Mouse (Mus musculus) midbrain, embryonic 13.5 days (tissue): ENCODE measurements around the gene Dus2. TPM values are rescaled to one million over a fixed set of nuclear protein-coding genes. Genes with fewer than 3 reads are reported as not detected.

Experiments used
- ATAC-seq: fragments of 200-750 bp; cut with Nextera tagmentation; 2 replicates; pipeline ENCODE4 v1.8.0; 2017; ENCODE audit warnings: mild to moderate bottlenecking, moderate TSS enrichment, moderate library complexity
- H3K27ac ChIP-seq: fragments of 300-500 bp; sonication (generic); 2 replicates; pipeline ENCODE4 v1.5.1; 2015; ENCODE audit warnings: inconsistent platforms, mild to moderate bottlenecking, moderate library complexity
- H3K27me3 ChIP-seq: fragments of 300-500 bp; sonication (generic); 2 replicates; pipeline ENCODE4 v1.6.1; 2015; ENCODE audit warnings: mild to moderate bottlenecking, inconsistent platforms
- H3K36me3 ChIP-seq: fragments of 300-500 bp; sonication (generic); 2 replicates; pipeline ENCODE4 v1.6.1; 2015; ENCODE audit warnings: mild to moderate bottlenecking, inconsistent platforms
- H3K4me1 ChIP-seq: fragments of 300-500 bp; sonication (generic); replicated peaks from 2 replicates; pipeline ENCODE4 v1.6.1; 2015; ENCODE audit warnings: inconsistent platforms
- H3K4me2 ChIP-seq: fragments of 300-500 bp; sonication (generic); replicated peaks from 2 replicates; pipeline ENCODE4 v1.6.1; 2015; ENCODE audit warnings: moderate library complexity, mild to moderate bottlenecking, inconsistent platforms
- H3K4me3 ChIP-seq: fragments of 300-500 bp; sonication (generic); replicated peaks from 2 replicates; pipeline ENCODE4 v1.5.1; 2015; ENCODE audit warnings: mild to moderate bottlenecking, inconsistent platforms
- H3K9ac ChIP-seq: fragments of 300-500 bp; sonication (generic); replicated peaks from 2 replicates; pipeline ENCODE4 v1.6.1; 2015; ENCODE audit warnings: mild to moderate bottlenecking, inconsistent platforms
- H3K9me3 ChIP-seq: fragments of 300-500 bp; sonication (generic); 2 replicates; pipeline ENCODE4 v1.6.1; 2016; ENCODE audit warnings: mild to moderate bottlenecking, inconsistent platforms
- WGBS: fragments of 180-500 bp; shearing (Covaris S2); methylation state at CpG from one replicate; pipeline ENCODE4 v1.1.7; 2015; 5-methylcytosine and 5-hydroxymethylcytosine counted together
- polyA plus RNA-seq: library from polyadenylated mRNA; unstranded; fragments of >200 nt; fragmentation: Nextera tagmentation; extraction: Ambion mirVana; gene quantifications from 2 replicates; pipeline ENCODE4 v1.2.1, GENCODE M21; 2015

Gene Dus2
- polyA plus RNA-seq, 1 experiment from 2014 or later, result 23.0 TPM

DNA sequence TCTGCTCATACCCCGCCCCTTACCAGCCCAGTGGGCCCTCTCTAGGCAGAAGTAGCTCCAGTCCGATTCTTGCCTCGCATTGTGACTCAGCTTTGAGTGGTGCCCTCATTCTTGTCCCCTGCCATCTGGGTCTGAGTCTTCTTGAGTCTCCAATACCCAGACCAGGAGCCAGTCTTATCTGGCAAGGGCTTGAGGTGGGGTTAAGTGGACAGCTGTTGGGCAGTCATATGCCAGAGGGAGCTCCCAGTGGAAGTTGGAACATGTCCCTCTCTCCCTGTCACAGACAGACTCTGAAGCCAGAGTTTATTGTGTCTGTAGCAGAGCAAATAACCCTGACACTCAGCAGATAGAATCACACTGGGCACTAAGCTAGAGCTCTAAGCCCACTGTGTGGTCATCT, 59.9 kb downstream of the Dus2 start:
- 94% methylated on average over 3 of the region's 3 CpGs for WGBS
- no peak for ATAC-seq
- Histone ChIP-seq H3K36me3 (peaks cover 56% of the 10 kb centered on the region), H3K4me3 (no peak overlapping the region), H3K27me3 (no peaks in the 10 kb centered on the region), H3K9me3 (no peaks in the 10 kb centered on the region), H3K4me1 (no peaks in the 10 kb centered on the region), H3K4me2 (no peak overlapping the region), H3K9ac (no peak overlapping the region), H3K27ac (no peak overlapping the region)

DNA sequence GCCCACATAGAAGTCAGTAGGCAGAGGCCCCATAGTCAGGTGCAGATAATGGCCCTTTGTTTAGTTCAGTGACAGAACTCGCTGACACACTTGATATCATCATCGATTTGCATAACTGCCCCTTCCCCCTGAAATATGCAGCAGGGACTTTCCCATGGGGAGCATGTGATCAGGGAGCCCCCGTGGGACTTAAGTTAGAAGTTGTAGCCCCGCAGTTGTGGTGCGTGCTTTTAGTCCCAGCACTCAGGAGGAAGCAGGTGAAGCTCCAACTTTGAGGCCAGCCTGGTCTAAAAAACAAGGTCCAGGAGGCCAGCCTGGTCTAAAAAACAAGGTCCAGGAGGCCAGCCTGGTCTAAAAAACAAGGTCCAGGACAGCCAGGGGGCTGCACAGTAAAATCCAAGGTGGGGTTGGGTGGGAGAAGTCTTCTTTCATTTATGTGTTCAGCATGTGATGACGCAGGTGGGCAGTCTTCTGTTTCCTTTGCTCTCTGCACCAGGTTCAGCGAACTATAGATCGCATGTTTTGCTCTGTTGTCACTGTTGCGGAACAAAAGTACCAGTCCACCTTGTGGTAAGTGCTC, 61.5 kb downstream of the Dus2 start:
- H3K9me3 ChIP-seq, result no peaks in the 10 kb centered on the region
- WGBS, result 95% methylated on average over 9 of the region's 9 CpGs
- H3K9ac ChIP-seq, result no peak overlapping the region
- no peak overlapping the region for H3K4me3 ChIP-seq
- H3K36me3 ChIP-seq, result peaks cover 56% of the 10 kb centered on the region
- no peak overlapping the region for H3K27ac ChIP-seq
- ATAC-seq, result no peak
- no peak overlapping the region for H3K4me2 ChIP-seq
- no peaks in the 10 kb centered on the region for H3K4me1 ChIP-seq
- no peaks in the 10 kb centered on the region for H3K27me3 ChIP-seq

DNA sequence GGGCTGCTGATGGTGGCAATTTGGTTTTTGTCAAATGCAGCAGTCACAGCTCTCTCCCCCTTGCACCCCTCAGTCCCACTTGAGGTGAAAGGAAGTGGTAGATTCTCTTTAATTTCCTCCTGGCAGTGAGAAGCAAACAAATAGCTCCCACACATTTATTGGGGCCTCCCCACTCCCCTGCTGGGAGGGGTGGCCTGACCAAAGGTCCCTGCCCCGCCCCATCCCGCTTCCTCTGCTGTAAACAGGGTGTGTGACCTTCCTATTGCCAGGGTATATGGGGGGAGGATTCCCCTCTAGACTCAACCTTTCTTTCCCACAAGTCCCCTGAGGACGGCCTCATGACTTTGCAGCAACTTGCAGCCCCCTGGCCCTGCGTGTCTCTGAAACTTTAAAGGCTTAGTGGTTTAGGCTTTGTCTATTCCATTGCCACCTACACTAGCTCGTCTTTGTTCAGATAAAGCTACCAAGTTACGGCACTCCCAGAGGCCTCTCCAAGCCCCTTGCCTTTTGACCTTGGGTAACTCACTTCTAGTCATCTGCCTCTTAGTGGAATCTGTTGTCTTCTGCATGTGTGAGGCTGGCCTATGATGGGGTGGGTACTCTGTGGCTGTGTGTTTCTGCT, 63.2 kb downstream of the Dus2 start:
- Histone ChIP-seq H3K4me1 (peaks cover 9% of the 10 kb centered on the region), H3K9ac (no peak overlapping the region), H3K4me2 (no peak overlapping the region), H3K4me3 (no peak overlapping the region), H3K9me3 (no peaks in the 10 kb centered on the region), H3K27me3 (no peaks in the 10 kb centered on the region), H3K36me3 (peaks cover 48% of the 10 kb centered on the region), H3K27ac (no peak overlapping the region)
- ATAC-seq, result no peak
- WGBS, result 86% methylated on average over 6 of the region's 6 CpGs

DNA sequence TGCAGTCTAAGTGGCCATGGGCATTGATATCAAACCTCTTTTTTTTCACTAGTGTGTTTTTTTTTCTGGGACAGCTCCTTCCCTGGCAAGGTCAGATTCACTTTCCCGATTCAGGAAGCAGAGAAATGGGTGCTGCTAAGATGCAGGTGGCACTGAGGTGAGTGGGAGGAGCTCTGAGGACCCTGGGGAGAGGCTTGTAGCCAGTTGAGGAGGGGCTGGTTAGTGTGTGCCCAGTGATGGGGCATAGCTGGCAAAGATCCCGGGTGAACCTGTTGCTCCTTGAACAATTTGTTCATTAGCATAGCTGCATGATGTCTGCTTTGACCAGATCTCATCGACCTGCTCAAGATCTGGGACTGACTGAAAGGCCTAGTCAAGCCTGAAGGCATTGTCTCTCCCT, 63.9 kb downstream of the Dus2 start:
- no peak overlapping the region for H3K27ac ChIP-seq
- ATAC-seq, result no peak
- no peak overlapping the region for H3K4me2 ChIP-seq
- 49% methylated on average over 3 of the region's 3 CpGs for WGBS
- no peak overlapping the region for H3K4me3 ChIP-seq
- H3K36me3 ChIP-seq, result peaks cover 43% of the 10 kb centered on the region
- peaks cover 9% of the 10 kb centered on the region for H3K4me1 ChIP-seq
- no peak overlapping the region for H3K9ac ChIP-seq
- H3K27me3 ChIP-seq, result no peaks in the 10 kb centered on the region
- no peaks in the 10 kb centered on the region for H3K9me3 ChIP-seq

DNA sequence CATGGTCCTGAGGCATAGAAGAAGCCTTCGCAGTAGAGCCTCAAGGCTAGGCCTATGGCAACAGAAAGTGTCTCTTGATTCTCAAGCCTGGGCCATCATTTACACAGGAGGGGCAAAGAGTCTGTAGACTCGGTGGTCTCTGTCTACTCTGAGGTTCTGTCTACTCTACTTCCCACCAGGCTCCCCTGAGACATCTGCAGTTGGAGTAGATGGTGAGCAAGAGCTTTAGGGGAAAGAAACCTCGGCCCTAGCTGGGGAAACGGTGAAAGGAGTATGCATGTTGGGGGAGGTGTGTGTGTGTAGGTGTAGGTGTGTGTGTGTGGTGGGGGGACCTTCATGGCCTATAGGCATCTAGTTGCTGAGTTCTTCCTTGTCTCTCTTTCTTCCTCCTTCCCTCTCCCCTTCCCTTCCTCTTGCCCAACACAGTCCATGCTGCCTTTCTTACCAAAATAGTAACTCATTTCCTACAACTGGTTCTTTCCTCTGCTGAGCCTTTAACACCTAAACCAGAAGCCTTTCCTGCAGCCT, 65.4 kb downstream of the Dus2 start:
- Histone ChIP-seq H3K36me3 (peaks cover 28% of the 10 kb centered on the region), H3K4me1 (peaks cover 20% of the 10 kb centered on the region), H3K27me3 (no peaks in the 10 kb centered on the region), H3K27ac (no peak overlapping the region), H3K9me3 (no peaks in the 10 kb centered on the region), H3K9ac (no peak overlapping the region), H3K4me3 (no peak overlapping the region), H3K4me2 (no peak overlapping the region)
- 92% methylated on average over 4 of the region's 4 CpGs for WGBS
- no peak for ATAC-seq

DNA sequence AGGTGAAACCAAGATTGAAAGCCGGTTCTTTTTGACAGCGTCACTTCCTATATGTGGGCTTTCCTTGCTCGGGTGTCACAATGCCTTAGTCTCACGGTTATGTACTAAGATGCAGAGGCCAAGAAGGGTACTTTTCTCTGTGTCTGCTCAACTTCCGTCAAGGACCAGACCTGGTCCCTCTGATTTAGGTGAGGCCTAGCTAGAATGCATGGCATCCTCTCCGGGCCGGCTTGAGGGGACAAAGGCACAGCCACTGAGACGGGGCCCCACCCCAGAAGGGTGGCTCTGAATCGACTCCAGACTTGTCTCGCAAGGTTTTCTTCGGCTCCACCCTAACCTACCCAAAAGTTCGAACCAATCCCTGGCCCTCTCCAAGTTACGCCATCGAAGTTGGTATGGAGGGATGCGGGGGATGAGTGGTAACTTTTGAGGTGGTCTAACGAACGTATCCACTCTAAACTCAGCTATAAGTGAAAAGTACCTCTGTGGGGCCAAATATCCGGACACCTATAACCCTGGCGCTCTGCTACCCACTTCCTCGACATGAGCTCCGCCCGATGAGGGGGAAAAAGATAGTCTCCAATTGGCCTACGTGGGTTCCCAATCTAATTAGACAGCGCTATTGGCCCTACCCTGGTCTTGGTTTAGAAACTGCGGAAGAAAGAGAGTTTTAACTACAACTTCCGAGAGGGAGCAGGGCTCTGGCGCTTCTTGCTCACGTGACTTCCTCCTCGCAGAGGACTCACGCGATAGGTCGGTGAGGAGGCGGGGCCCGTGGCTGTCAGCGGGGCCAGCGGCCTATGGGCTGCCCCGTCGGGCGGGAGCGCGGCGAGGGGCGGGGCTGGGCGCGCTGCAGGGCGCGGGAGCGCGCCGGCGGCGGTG, 67.8 kb downstream of the Dus2 start, which contains the start of gene Nfatc3:
TSS of gene Nfatc3 (plus strand) at position 110 of the 882 bp plus-strand sequence.
- ATAC-seq, result peak; percentile 97
- peak within 1 kb of the TSS; percentile 70 for H3K4me3 ChIP-seq
- WGBS, result 1% methylated on average over 48 of the region's 52 CpGs

DNA sequence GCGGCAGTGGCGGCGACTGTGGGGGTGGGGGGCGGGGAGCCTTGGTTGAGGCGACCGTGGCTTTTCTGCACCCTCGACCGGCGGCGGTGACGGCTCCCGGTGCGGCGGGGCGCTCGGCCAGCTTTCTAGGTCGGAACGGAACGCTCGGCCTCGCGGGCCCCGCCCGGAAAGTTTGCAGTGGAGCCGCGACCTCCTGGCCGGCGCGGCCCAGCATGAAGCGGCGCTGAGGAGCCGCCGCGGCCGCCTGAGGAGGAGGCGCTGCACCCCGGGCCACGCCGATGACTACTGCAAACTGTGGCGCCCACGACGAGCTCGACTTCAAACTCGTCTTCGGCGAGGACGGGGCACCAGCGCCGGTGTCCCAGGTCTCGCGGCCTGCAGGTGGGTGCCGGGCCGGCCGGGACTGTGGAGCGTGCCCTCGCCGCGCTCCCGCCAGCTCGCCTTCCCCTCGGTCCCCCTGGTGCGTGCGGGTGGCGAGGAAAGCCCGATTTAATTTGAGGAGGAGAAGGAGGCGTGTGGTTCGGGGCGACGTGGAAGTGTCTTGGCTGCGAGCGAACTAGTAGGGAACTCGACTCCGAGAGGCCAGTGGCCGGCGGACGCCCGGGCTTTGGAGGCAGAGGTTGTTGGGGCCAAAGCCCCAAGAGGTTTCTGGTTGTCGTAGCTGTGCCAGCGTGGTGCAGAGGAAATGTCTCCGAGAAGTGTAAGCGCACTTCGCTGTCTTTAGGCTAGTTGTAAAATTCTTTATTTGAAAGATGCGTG, 68.7 kb downstream of the Dus2 start:
- Histone ChIP-seq H3K9me3 (no peaks in the 10 kb centered on the region), H3K9ac (peak overlapping the region; percentile 77), H3K4me1 (peaks cover 31% of the 10 kb centered on the region), H3K4me2 (peak overlapping the region; percentile 77), H3K27me3 (no peaks in the 10 kb centered on the region), H3K4me3 (peak overlapping the region; percentile 70), H3K36me3 (no peaks in the 10 kb centered on the region), H3K27ac (peak overlapping the region; percentile 89)
- WGBS, result under 1% methylated on average over 82 of the region's 83 CpGs
- peak; percentile 85 for ATAC-seq

More for the DNA sequence above, 67.8 kb downstream of the Dus2 start, which contains the start of gene Nfatc3:
- H3K9me3 ChIP-seq, result no peaks in the 10 kb centered on the region
- peaks cover 3% of the 10 kb centered on the region; the same call in 1 of the 2 replicates for H3K36me3 ChIP-seq
- peak within 1 kb of the TSS; percentile 89 for H3K27ac ChIP-seq
- H3K4me1 ChIP-seq, result peaks cover 31% of the 10 kb centered on the region
- H3K9ac ChIP-seq, result peak within 1 kb of the TSS; percentile 77
- peak within 1 kb of the TSS; percentile 77 for H3K4me2 ChIP-seq
- H3K27me3 ChIP-seq, result no peaks in the 10 kb centered on the region

DNA sequence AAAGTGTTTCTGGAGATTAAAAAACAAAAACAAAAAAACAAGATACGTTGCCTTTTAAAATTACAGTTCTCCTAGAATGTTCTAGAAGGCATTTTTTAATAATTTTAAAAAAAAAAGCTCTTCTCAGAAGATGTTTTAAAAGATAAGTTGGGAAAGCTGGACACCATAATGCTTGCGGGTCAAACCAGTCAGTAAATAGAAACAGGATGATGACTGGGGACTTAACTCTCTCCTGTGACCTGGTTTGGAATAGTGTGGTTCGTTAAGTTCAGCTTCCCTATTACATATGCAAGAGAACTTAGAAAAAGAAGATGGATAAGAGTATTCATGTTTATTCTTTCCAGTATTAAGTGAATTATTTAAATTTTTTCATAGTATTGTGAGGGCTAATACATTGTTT, 69.4 kb downstream of the Dus2 start:
- Histone ChIP-seq H3K36me3 (no peaks in the 10 kb centered on the region), H3K27ac (no peak overlapping the region), H3K4me2 (peak overlapping the region; percentile 77), H3K9me3 (no peaks in the 10 kb centered on the region), H3K4me1 (peaks cover 31% of the 10 kb centered on the region), H3K27me3 (no peaks in the 10 kb centered on the region), H3K4me3 (peak overlapping the region; percentile 70), H3K9ac (peak overlapping the region; percentile 77)
- WGBS, result 8% methylated on average over 3 of the region's 3 CpGs
- ATAC-seq, result no peak

DNA sequence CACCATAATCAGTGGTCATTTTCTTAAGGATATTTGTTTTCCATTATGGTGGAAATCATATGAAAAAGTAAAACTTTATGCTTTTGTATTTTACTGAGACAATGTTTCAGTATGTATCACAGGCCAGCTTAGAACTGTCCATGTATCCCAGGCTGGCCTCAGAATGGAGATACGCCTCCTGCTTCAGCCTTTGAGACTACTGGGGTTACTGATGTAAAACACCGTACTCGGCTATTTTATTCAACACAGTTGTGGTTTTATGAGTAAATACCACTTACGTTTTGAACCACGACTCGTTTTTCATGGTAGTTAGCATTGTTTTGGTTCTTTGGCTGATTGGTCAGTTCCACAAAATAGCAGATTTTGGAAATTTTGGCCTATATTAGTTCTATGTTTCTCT, 70.5 kb downstream of the Dus2 start:
- 93% methylated on average over 6 of the region's 6 CpGs for WGBS
- Histone ChIP-seq H3K9me3 (no peaks in the 10 kb centered on the region), H3K4me1 (peaks cover 31% of the 10 kb centered on the region), H3K36me3 (no peaks in the 10 kb centered on the region), H3K4me2 (peak overlapping the region; percentile 77; the same call in 1 of the 2 replicates), H3K9ac (no peak overlapping the region), H3K27ac (no peak overlapping the region), H3K4me3 (no peak overlapping the region), H3K27me3 (no peaks in the 10 kb centered on the region)
- ATAC-seq, result no peak

DNA sequence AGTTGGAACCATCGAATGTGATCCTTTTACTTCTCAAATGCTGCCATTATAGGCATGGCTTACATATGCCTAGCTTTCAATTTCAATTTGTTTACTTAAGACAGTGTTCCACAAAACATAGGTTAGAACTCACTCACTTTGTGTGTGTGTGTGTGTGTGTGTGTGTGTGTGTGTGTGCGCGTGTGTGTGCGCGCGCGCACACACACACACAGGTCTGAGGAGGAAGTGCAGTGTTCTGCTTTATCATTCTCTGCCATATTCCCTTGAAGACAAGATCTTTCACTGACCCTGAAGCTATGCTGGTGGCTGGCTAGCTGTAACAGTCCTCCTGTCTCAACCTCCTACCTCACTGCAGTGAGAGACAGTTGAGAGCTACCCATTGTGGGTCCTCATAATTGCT, 71.9 kb downstream of the Dus2 start:
- no peaks in the 10 kb centered on the region for H3K36me3 ChIP-seq
- WGBS, result 98% methylated on average over 7 of the region's 7 CpGs
- H3K9me3 ChIP-seq, result no peaks in the 10 kb centered on the region
- H3K4me1 ChIP-seq, result peaks cover 31% of the 10 kb centered on the region
- no peak overlapping the region for H3K27ac ChIP-seq
- no peak overlapping the region for H3K4me2 ChIP-seq
- H3K9ac ChIP-seq, result no peak overlapping the region
- ATAC-seq, result no peak
- no peak overlapping the region for H3K4me3 ChIP-seq
- H3K27me3 ChIP-seq, result no peaks in the 10 kb centered on the region

DNA sequence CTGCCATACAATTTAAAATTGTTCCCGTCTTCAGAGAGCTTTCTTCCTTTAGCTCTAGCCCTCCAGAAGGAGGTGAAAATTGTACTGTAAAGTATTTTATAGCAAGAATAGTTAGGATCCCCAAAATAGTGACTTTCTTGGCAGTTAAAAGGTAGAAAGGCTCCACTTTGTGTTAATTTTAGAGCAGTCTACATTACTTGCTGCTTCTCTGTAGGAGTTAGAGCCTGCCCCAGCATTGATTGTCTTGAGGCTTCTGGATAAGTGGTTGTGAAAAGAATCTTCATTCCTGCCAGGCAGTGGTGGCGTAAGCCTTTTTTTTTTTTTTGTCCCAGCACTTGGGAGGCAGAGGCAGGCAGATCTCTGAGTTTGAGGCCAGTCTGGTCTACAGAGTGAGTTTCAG, 75.6 kb downstream of the Dus2 start:
- peaks cover 9% of the 10 kb centered on the region for H3K4me1 ChIP-seq
- no peak overlapping the region for H3K9ac ChIP-seq
- H3K36me3 ChIP-seq, result no peaks in the 10 kb centered on the region
- 96% methylated on average over 2 of the region's 2 CpGs for WGBS
- H3K4me3 ChIP-seq, result no peak overlapping the region
- no peak overlapping the region for H3K4me2 ChIP-seq
- no peaks in the 10 kb centered on the region for H3K27me3 ChIP-seq
- H3K27ac ChIP-seq, result no peak overlapping the region
- ATAC-seq, result no peak
- no peaks in the 10 kb centered on the region for H3K9me3 ChIP-seq
